20 mouse cellular contexts compared by ENCODE assay signal in the genomic region with DNA sequence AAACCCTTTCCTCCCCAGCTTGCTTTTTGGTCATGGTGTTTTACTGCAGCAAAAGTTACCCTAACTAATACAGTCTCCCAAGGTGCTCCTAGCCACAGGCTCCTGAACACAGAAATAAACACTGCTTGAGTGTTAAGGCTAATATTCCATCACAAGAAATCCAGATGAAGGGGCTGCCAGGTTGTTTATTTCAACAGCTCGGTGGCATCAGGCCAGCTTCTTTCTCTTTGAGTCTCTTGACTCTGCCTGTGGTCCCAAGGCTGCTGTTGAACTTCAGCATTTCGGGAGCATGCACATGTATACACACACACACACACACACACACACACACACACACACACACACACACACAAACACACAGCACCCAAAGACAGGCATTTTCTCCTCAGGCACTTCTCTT. TPM values are rescaled to one million over a fixed set of nuclear protein-coding genes. Genes with fewer than 3 reads are reported as not detected.
DNase-seq lines count a peak whose midpoint lies in the region; ATAC-seq and TF ChIP-seq lines count a peak whose summit lies in the region.
"Had no signal": no experiment of that assay in that cellular context is flagged by ENCODE, and none has a peak within 500 bp of the region (broad histone marks: within the 10 kb centered on the region; RNA-seq: fewer than 3 reads in every experiment).

No protein-coding gene starts in this region.

- peak overlapping the region; percentile 15; the same call in 1 of the 2 replicates for H3K4me3 ChIP-seq in bone marrow macrophage, adult 2 months (ENCODE audit: insufficient read depth, low read length)
- H3K4me3 ChIP-seq in liver, embryonic 16.5 days (ENCODE audit: low read depth, low read length) = no peak overlapping the region
- no peak overlapping the region for H3K4me3 ChIP-seq in heart, adult 2 months
- H3K4me3 ChIP-seq: erythroblast, embryonic 14.5 days; hindbrain, embryonic 15.5 days; liver, embryonic 13.5 days; midbrain, embryonic 13.5 days; neural tube, embryonic 15.5 days had no signal

- no peak overlapping the region for H3K4me2 ChIP-seq in liver, embryonic 16.5 days (ENCODE audit: low read depth, low read length)
- H3K4me2 ChIP-seq: heart, embryonic 11.5 days; hindbrain, embryonic 15.5 days; liver, embryonic 13.5 days; midbrain, embryonic 13.5 days; neural tube, embryonic 15.5 days had no signal

- TF ChIP-seq POLR2A in bone marrow macrophage, adult 2 months (IDR thresholded peaks at IDR 0.05; ENCODE audit: borderline replicate concordance, low read depth, low read length) = no peak
- TF ChIP-seq POLR2A in heart, adult 2 months (IDR thresholded peaks at IDR 0.05; ENCODE audit: insufficient read depth, low read depth, low read length) = no peak

- H3K79me2 ChIP-seq in heart, adult 2 months (replicated peaks; ENCODE audit: control insufficient read depth, insufficient read depth, low read length) = no peaks in the 10 kb centered on the region

- H3K27me3 ChIP-seq in liver, embryonic 16.5 days (ENCODE audit: control insufficient read depth, insufficient read depth, low read depth, low read length) = no peaks in the 10 kb centered on the region
- no peaks in the 10 kb centered on the region for H3K27me3 ChIP-seq in heart, adult 2 months (ENCODE audit: control insufficient read depth, insufficient read depth, low read length)
- H3K27me3 ChIP-seq: hindbrain, embryonic 15.5 days; midbrain, embryonic 13.5 days; neural tube, embryonic 15.5 days had no signal

- no peak overlapping the region for H3K9ac ChIP-seq in liver, embryonic 16.5 days (ENCODE audit: low read depth, low read length)
- no peak overlapping the region for H3K9ac ChIP-seq in heart, adult 2 months (ENCODE audit: low read depth, low read length)
- H3K9ac ChIP-seq: hindbrain, embryonic 15.5 days; liver, embryonic 13.5 days; midbrain, embryonic 13.5 days; neural tube, embryonic 15.5 days had no signal

- no peaks in the 10 kb centered on the region for H3K9me3 ChIP-seq in liver, embryonic 16.5 days (replicated peaks; ENCODE audit: control insufficient read depth, low read length)
- H3K9me3 ChIP-seq: hindbrain, embryonic 15.5 days; liver, embryonic 13.5 days; midbrain, embryonic 13.5 days; neural tube, embryonic 15.5 days had no signal

- peak overlapping the region; percentile 92 for H3K27ac ChIP-seq in bone marrow macrophage, adult 2 months (ENCODE audit: insufficient read depth, low read depth, low read length)
- peak overlapping the region; percentile 66 for H3K27ac ChIP-seq in liver, embryonic 16.5 days (ENCODE audit: low read length)
- H3K27ac ChIP-seq in heart, adult 2 months = no peak overlapping the region
- H3K27ac ChIP-seq: hindbrain, embryonic 15.5 days; kidney, postnatal 0 days; midbrain, embryonic 13.5 days; neural tube, embryonic 15.5 days had no signal

- 52% methylated on average over 2 of the region's 2 CpGs for WGBS in liver, embryonic 16.5 days (ENCODE audit: insufficient replicate concordance)
- 57% methylated on average over 2 of the region's 2 CpGs for WGBS in heart, adult 2 months

- intact Hi-C loops in heart, adult 2 months (cut with DNase I) = loop anchor here (5.0 kb wide), 1 partner anchor 34 kb away; no protein-coding TSS in a partner anchor

- no peak for ATAC-seq in liver, embryonic 16.5 days (ENCODE audit: low read depth)
- ATAC-seq: forebrain, embryonic 14.5 days; midbrain, embryonic 13.5 days had no signal

- peaks cover 54% of the 10 kb centered on the region for H3K4me1 ChIP-seq in bone marrow macrophage, adult 2 months (ENCODE audit: control insufficient read depth, insufficient read depth, low read length)
- H3K4me1 ChIP-seq in liver, embryonic 16.5 days (ENCODE audit: control insufficient read depth, low read depth, low read length) = no peaks in the 10 kb centered on the region; the same call in 1 of the 2 replicates
- H3K4me1 ChIP-seq in heart, adult 2 months (ENCODE audit: control insufficient read depth, insufficient read depth, low read length) = peaks cover 3% of the 10 kb centered on the region; the same call in 1 of the 2 replicates
- H3K4me1 ChIP-seq: hindbrain, embryonic 15.5 days; midbrain, embryonic 13.5 days; neural tube, embryonic 15.5 days had no signal

- TF ChIP-seq CTCF in bone marrow macrophage, adult 2 months (IDR thresholded peaks at IDR 0.05; ENCODE audit: low read depth, low read length) = no peak
- TF ChIP-seq CTCF in heart, adult 2 months (IDR thresholded peaks at IDR 0.05) = no peak

- DNase-seq in kidney, adult 9 months = peak; percentile 67
- DNase-seq in kidney, adult 11 months = no peak
- peak; percentile 43 for DNase-seq in NIH3T3 (ENCODE audit: low read depth)
- DNase-seq in heart, adult 2 months = no peak
- no peak for DNase-seq in gastrocnemius, postnatal 4 days (ENCODE audit: low spot score in 2 of 2)
- DNase-seq: cerebellum, adult 2 months; gastrocnemius, postnatal 36 days; heart, postnatal 36 days; liver, embryonic 13.5 days; right cerebral cortex, postnatal 4 days; thymus, adult 18-20 months had no signal

- no peaks in the 10 kb centered on the region for H3K36me3 ChIP-seq in liver, embryonic 16.5 days (ENCODE audit: control insufficient read depth, insufficient read depth)
- no peaks in the 10 kb centered on the region for H3K36me3 ChIP-seq in heart, adult 2 months (ENCODE audit: control insufficient read depth, insufficient read depth, low read length)
- H3K36me3 ChIP-seq: hindbrain, embryonic 15.5 days; liver, embryonic 13.5 days; midbrain, embryonic 13.5 days; neural tube, embryonic 15.5 days had no signal

- no peak for TF ChIP-seq EP300 in heart, adult 2 months (IDR thresholded peaks at IDR 0.05; ENCODE audit: insufficient read depth, low read depth, low read length)

RNA-seq across cellular contexts. Expression of a gene that starts 8.6 kb away (rescaled TPM):
- polyA plus RNA-seq in bone marrow macrophage, adult 2 months (2012; ENCODE audit: insufficient read depth, insufficient read length, missing spikeins) = 54.5 and 64.3 TPM in 2 replicates
- polyA plus RNA-seq in liver, embryonic 16.5 days (2015; fragmentation: Nextera tagmentation; extraction: Ambion mirVana) = 106 and 116 TPM in 2 replicates
- total RNA-seq in heart, adult 2 months (2021) = 10 to 100 TPM; 63.1 to 70.5 TPM
- polyA plus RNA-seq in heart, adult 2 months (2012; rRNA removed) = 41.8 and 43.4 TPM in 2 replicates
- 10 to 100 TPM; 58.2 to 67.2 TPM for total RNA-seq in gastrocnemius, postnatal 4 days (2021)

RNA-seq across cellular contexts. Expression of a gene that starts 20.9 kb away (rescaled TPM):
- polyA plus RNA-seq in bone marrow macrophage, adult 2 months (2012; ENCODE audit: insufficient read depth, insufficient read length, missing spikeins) = 1.8 and 2.6 TPM in 2 replicates
- polyA plus RNA-seq in liver, embryonic 16.5 days (2015; fragmentation: Nextera tagmentation; extraction: Ambion mirVana) = 0.71 and 0.76 TPM in 2 replicates
- total RNA-seq in heart, adult 2 months (2021) = 1 to 10 TPM; 2.0 to 3.0 TPM
- 3.2 and 3.7 TPM in 2 replicates for polyA plus RNA-seq in heart, adult 2 months (2012; rRNA removed)
- 1 to 10 TPM; 7.0 to 7.2 TPM for total RNA-seq in gastrocnemius, postnatal 4 days (2021)
- polyA plus RNA-seq: erythroblast, embryonic 14.5 days had no signal

Comparison
In these comparisons a context has a peak if more than half of its experiments do, and no peak if none do; other contexts are left out.
1. DNase-seq: peak in kidney, adult 9 months (single experiment) and NIH3T3 (single experiment); none in kidney, adult 11 months (single experiment), heart, adult 2 months (0 of 2) and gastrocnemius, postnatal 4 days (0 of 2).